Mouse (Mus musculus) megakaryocyte, embryonic 14.5 days (primary cell): ENCODE measurements at regions not wholly inside any gene's neighbourhood (a gene's known extent, or its start where the extent isn't known, plus 50 kb on each side); places are given as distances from the start of the nearest gene placed in this dataset.

Experiments used
- FLI1 ChIP-seq: IDR thresholded peaks from 2 replicates; pipeline ENCODE4 v1.6.1; 2012; ENCODE audit warnings: low read length, inconsistent platforms, mixed read lengths
- GATA1 ChIP-seq: IDR thresholded peaks from 3 replicates; pipeline ENCODE4 v1.6.1; 2012; ENCODE audit warnings: mixed read lengths, low read length, inconsistent platforms, borderline replicate concordance

DNA sequence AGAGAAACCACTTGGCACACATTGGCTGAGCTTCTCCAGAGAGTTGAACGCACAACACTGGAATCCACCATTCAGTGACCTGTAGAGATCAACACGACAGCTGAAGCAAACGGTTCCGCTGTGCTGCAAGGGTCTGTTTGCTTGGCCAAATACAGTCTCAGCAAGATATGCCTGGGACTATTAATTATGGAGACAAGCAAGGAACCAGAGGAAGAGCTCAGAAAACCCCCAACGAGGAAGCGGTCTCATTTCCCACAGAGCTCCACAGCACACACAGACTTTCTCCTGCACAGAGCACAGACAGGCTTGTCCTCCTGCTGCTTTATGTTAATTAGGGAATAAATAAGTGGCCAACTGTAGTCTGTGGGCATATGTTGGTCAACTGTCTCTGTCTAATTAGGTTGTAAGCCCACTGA lies 223.4 kb upstream of the Tacr3 start:
- TF ChIP-seq GATA1 (no peak), FLI1 (no peak)
